Mouse (Mus musculus): ENCODE data around the gene Ckm. TPM values are rescaled to one million over a fixed set of nuclear protein-coding genes. Genes with fewer than 3 reads are reported as not detected.
A peak's percentile ranks its signal among the peaks of the same experiment; 100 is the strongest.

The Ckm gene
- polyA plus RNA-seq, 1 experiment from 2014 or later, result 0.15 TPM

DNA sequence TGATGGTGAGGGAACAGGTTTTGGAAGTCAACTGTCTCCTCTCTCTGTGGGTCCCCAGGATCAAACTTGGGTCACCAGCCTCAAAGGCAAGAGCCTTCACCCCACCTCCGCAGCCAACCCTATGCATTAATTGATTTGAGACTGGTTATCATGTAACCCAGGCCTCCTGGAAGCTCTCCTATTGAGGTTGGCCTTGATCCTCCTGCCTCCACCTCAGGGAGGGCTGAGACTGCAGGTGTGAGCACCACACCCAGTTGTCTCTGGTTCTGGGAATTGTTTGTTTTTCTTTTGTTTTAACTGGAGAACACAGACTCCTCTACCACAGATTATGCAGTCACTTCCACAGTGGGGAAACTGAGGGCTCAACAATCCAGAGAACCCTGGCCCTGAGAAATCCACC, 55.9 kb downstream of the Ckm start:
- Histone ChIP-seq H3K4me2 (no peak overlapping the region), H3K4me1 (peaks cover 79% of the 10 kb centered on the region), H3K27ac (no peak overlapping the region), H3K9me3 (replicated peaks) (no peaks in the 10 kb centered on the region), H3K36me3 (peaks cover 7% of the 10 kb centered on the region; the same call in 1 of the 2 replicates), H3K27me3 (replicated peaks) (peaks cover 10% of the 10 kb centered on the region), H3K9ac (no peak overlapping the region), H3K4me3 (no peak overlapping the region)
- WGBS (ENCODE audit: insufficient replicate concordance), result 71% methylated on average over 1 of the region's 1 CpGs
- ATAC-seq, result no peak

- 12% methylated on average over 6 of the region's 6 CpGs for WGBS (ENCODE audit: insufficient replicate concordance)
- H3K4me3 ChIP-seq, result no peak overlapping the region
- no peaks in the 10 kb centered on the region for H3K36me3 ChIP-seq
- no peak overlapping the region for H3K9ac ChIP-seq
- ATAC-seq, result no peak
- peaks cover 74% of the 10 kb centered on the region for H3K4me1 ChIP-seq
- peak overlapping the region; percentile 23; the same call in 1 of the 2 replicates for H3K4me2 ChIP-seq
- no peak overlapping the region for H3K27ac ChIP-seq
- peaks cover 18% of the 10 kb centered on the region for H3K27me3 ChIP-seq (replicated peaks)
- H3K9me3 ChIP-seq (replicated peaks), result no peaks in the 10 kb centered on the region
Observed at GRCm38 (mm10) chr7:19461488-19461887, 56.9 kb downstream of the Ckm start.

DNA sequence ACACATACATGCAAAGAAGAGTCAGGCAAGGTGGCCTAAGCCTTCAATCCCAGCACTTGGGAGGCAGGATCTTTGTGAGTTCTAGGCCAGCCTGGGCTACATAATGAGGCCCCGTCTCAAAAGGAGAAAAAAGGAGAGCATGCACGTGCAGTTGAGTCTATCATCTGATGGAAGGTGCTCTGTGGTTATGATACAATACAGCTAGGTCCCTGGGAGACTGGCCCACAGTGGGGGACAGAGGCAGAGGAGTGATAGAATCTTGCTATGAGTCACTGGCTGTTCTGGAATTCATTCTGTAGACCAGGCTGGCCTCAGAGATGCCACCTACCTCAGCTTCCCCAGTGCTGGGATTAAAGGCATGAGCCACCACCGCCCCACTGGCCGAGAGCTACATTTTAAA, 57.9 kb downstream of the Ckm start:
- H3K9ac ChIP-seq, result 0 out of 2 replicates have a peak overlapping the region, but pooled peaks have one; percentile 13
- peak overlapping the region; percentile 43 for H3K4me2 ChIP-seq
- H3K27ac ChIP-seq, result no peak overlapping the region
- H3K36me3 ChIP-seq, result no peaks in the 10 kb centered on the region
- H3K27me3 ChIP-seq (replicated peaks), result peaks cover 18% of the 10 kb centered on the region
- no peak for ATAC-seq
- H3K4me3 ChIP-seq, result 0 out of 2 replicates have a peak overlapping the region, but pooled peaks have one; percentile 31
- H3K4me1 ChIP-seq, result peaks cover 66% of the 10 kb centered on the region
- no peaks in the 10 kb centered on the region for H3K9me3 ChIP-seq (replicated peaks)
- 21% methylated on average over 4 of the region's 4 CpGs for WGBS (ENCODE audit: insufficient replicate concordance)

DNA sequence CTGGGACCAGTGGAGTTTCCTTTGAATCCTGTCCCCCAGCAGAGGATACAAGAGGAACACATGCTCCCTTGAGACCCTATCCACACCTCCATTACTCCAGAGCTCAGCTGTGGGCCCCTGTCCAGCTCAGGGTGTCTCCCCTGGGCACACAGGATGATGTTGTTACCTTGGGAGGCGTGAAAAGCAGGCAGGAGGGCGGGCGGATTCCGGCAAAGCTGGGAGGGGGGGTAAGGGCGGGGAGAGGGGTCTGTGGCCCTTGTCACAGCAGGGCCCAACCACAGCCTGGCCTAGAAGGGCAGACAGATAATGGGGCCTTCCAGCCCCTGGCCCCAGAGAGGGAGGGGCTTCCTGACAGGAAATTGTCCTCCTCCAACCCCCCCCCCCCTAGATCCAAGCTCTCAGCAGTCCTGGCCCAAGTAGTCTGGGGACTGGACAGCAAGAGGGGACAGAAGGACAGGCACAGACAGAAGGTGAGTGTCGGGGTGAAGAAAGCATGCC, 58.4 kb downstream of the Ckm start, which contains the start of gene Exoc3l2:
Gene Exoc3l2 (plus strand): TSS at position 448 of the 498 bp plus-strand sequence.
- Histone ChIP-seq H3K9me3 (replicated peaks) (no peaks in the 10 kb centered on the region), H3K27me3 (replicated peaks) (peaks cover 18% of the 10 kb centered on the region), H3K4me3 (peak within 1 kb of the TSS; percentile 34), H3K36me3 (no peaks in the 10 kb centered on the region), H3K27ac (peak within 1 kb of the TSS; percentile 57; the same call in 1 of the 2 replicates), H3K9ac (peak within 1 kb of the TSS; percentile 13), H3K4me2 (peak within 1 kb of the TSS; percentile 43), H3K4me1 (peaks cover 66% of the 10 kb centered on the region)
- WGBS (ENCODE audit: insufficient replicate concordance), result 13% methylated on average over 6 of the region's 6 CpGs
- peak; percentile 8; the same call in 1 of the 2 replicates for ATAC-seq

GRCm38 (mm10) chr7:19464367-19465307, 60.1 kb downstream of the Ckm start:
- Histone ChIP-seq H3K4me3 (peak overlapping the region; percentile 34), H3K36me3 (no peaks in the 10 kb centered on the region), H3K9me3 (replicated peaks) (no peaks in the 10 kb centered on the region), H3K9ac (peak overlapping the region; percentile 28; the same call in 1 of the 2 replicates), H3K4me2 (peak overlapping the region; percentile 43), H3K27me3 (replicated peaks) (peaks cover 28% of the 10 kb centered on the region), H3K4me1 (peaks cover 60% of the 10 kb centered on the region), H3K27ac (peak overlapping the region; percentile 37; the same call in 1 of the 2 replicates)
- 11% methylated on average over 22 of the region's 22 CpGs for WGBS (ENCODE audit: insufficient replicate concordance)
- ATAC-seq, result no peak

GRCm38 (mm10) chr7:19466602-19467145, 62.1 kb downstream of the Ckm start:
- H3K36me3 ChIP-seq, result no peaks in the 10 kb centered on the region
- peaks cover 56% of the 10 kb centered on the region for H3K4me1 ChIP-seq
- peaks cover 43% of the 10 kb centered on the region for H3K27me3 ChIP-seq (replicated peaks)
- no peak overlapping the region for H3K4me3 ChIP-seq
- no peak for ATAC-seq
- no peak overlapping the region for H3K4me2 ChIP-seq
- H3K9me3 ChIP-seq (replicated peaks), result no peaks in the 10 kb centered on the region
- peak overlapping the region; percentile 33; the same call in 1 of the 2 replicates for H3K27ac ChIP-seq
- WGBS (ENCODE audit: insufficient replicate concordance), result 57% methylated on average over 5 of the region's 5 CpGs
- no peak overlapping the region for H3K9ac ChIP-seq

DNA sequence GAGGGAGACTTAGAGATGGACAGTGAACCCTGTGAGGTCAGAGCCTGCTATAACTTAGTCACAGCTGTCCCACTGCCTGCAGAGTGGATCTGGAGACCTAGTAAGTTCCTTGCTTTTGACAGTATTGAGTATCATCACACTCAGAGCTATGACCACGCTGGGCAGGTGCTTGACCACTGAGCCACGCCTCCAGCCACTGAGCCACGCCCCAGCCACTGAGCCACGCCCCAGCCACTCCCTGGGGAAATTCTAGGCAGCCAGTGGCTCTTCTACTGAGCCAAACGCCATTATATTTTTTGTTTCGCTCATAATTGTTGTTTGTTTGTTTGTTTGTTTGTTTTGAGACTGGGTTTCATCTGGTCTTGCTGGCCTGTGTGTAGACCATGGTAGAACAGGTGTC, 63.1 kb downstream of the Ckm start:
- no peaks in the 10 kb centered on the region for H3K9me3 ChIP-seq (replicated peaks)
- H3K4me3 ChIP-seq, result no peak overlapping the region
- no peak overlapping the region for H3K4me2 ChIP-seq
- H3K36me3 ChIP-seq, result no peaks in the 10 kb centered on the region
- H3K9ac ChIP-seq, result no peak overlapping the region
- peaks cover 50% of the 10 kb centered on the region for H3K4me1 ChIP-seq
- 26% methylated on average over 6 of the region's 6 CpGs for WGBS (ENCODE audit: insufficient replicate concordance)
- ATAC-seq, result no peak
- no peak overlapping the region for H3K27ac ChIP-seq
- H3K27me3 ChIP-seq (replicated peaks), result peaks cover 53% of the 10 kb centered on the region

DNA sequence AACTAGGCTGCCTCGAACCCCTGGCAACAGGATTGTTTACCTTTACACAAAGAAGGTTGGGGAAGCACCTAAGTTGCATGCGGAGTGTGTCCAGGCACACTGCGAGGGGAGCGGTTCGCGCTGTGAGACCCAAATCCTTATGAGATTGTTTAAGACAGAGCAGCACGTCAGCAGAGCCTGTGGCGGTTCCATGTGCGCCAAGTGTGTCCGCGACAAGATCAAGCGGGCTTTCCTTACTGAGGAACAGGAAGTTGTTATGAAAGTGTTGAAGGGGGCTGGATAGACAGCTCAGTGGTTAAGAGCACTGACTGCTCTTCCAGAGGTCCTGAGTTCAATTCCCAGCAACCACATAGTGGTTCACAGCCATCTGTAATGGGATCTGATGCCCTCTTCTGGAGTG, 63.7 kb downstream of the Ckm start:
- H3K4me3 ChIP-seq, result no peak overlapping the region
- no peak for ATAC-seq
- peaks cover 59% of the 10 kb centered on the region for H3K27me3 ChIP-seq (replicated peaks)
- H3K9ac ChIP-seq, result no peak overlapping the region
- WGBS (ENCODE audit: insufficient replicate concordance), result 60% methylated on average over 12 of the region's 12 CpGs
- H3K27ac ChIP-seq, result 0 out of 2 replicates have a peak overlapping the region, but pooled peaks have one; percentile 33
- peaks cover 50% of the 10 kb centered on the region for H3K4me1 ChIP-seq
- H3K4me2 ChIP-seq, result peak overlapping the region; percentile 8; the same call in 1 of the 2 replicates
- no peaks in the 10 kb centered on the region for H3K9me3 ChIP-seq (replicated peaks)
- no peaks in the 10 kb centered on the region for H3K36me3 ChIP-seq

DNA sequence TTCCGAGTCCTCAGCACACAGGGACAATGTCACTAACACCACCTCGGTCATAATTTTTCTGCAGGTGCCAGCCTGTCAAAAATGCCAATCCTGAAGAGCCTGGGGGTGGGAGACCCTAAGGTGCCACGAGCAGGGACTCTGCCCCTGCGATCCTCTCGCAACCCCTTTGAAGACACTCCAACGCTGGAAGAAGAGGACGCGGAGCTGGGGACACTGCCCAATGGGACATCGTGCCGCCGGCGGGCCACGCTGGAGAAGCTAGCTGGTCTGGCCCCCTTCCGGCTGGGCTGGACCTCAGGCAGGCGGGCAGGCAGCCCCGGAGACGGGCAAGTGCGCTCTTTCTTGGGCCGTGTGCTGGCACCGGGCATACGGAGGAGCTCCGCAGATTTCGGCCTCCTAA, 64.8 kb downstream of the Ckm start:
- Histone ChIP-seq H3K9ac (no peak overlapping the region), H3K27ac (no peak overlapping the region), H3K4me2 (no peak overlapping the region), H3K4me3 (no peak overlapping the region), H3K4me1 (peaks cover 57% of the 10 kb centered on the region), H3K9me3 (replicated peaks) (no peaks in the 10 kb centered on the region), H3K27me3 (replicated peaks) (peaks cover 71% of the 10 kb centered on the region), H3K36me3 (no peaks in the 10 kb centered on the region)
- 72% methylated on average over 23 of the region's 23 CpGs for WGBS (ENCODE audit: insufficient replicate concordance)
- ATAC-seq, result no peak

GRCm38 (mm10) chr7:19470308-19470707, 65.7 kb downstream of the Ckm start:
- peaks cover 51% of the 10 kb centered on the region for H3K4me1 ChIP-seq
- H3K9me3 ChIP-seq (replicated peaks), result no peaks in the 10 kb centered on the region
- peaks cover 71% of the 10 kb centered on the region for H3K27me3 ChIP-seq (replicated peaks)
- no peak overlapping the region for H3K27ac ChIP-seq
- ATAC-seq, result no peak
- peak overlapping the region; percentile 18; the same call in 1 of the 2 replicates for H3K4me2 ChIP-seq
- peaks cover 5% of the 10 kb centered on the region; the same call in 1 of the 2 replicates for H3K36me3 ChIP-seq
- H3K9ac ChIP-seq, result no peak overlapping the region
- WGBS (ENCODE audit: insufficient replicate concordance), result 45% methylated on average over 14 of the region's 14 CpGs
- no peak overlapping the region for H3K4me3 ChIP-seq

DNA sequence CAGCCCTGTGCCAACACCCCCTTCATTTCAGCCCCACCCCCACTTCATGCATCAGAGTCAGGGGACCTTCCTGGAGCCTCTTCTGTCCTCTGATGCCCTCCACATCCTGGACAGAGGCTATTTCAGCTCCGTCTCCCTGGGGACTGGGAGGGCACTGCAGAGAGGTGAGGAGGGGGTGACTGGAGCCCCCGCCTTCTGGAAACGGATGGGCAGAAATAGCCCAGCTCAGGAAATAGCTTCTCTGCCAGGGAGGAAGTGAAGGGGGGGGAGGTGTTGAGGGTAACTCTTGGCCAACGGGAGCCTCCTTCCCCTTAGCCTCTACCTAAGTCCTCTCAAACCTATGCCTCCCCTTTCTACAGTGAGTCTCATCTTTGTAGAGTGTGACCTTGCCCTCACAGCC, 67.8 kb downstream of the Ckm start:
- Histone ChIP-seq H3K9me3 (replicated peaks) (no peaks in the 10 kb centered on the region), H3K9ac (no peak overlapping the region), H3K27me3 (replicated peaks) (peaks cover 68% of the 10 kb centered on the region), H3K4me1 (peaks cover 46% of the 10 kb centered on the region), H3K27ac (peak overlapping the region; percentile 18), H3K36me3 (peaks cover 5% of the 10 kb centered on the region; the same call in 1 of the 2 replicates), H3K4me2 (peak overlapping the region; percentile 73), H3K4me3 (no peak overlapping the region)
- WGBS (ENCODE audit: insufficient replicate concordance), result 22% methylated on average over 4 of the region's 4 CpGs
- ATAC-seq, result peak; percentile 37

Data from liver, embryonic 12.5 days (tissue).